Comparison of ENCODE assay signal across 9 mouse cellular contexts in the genomic region with DNA sequence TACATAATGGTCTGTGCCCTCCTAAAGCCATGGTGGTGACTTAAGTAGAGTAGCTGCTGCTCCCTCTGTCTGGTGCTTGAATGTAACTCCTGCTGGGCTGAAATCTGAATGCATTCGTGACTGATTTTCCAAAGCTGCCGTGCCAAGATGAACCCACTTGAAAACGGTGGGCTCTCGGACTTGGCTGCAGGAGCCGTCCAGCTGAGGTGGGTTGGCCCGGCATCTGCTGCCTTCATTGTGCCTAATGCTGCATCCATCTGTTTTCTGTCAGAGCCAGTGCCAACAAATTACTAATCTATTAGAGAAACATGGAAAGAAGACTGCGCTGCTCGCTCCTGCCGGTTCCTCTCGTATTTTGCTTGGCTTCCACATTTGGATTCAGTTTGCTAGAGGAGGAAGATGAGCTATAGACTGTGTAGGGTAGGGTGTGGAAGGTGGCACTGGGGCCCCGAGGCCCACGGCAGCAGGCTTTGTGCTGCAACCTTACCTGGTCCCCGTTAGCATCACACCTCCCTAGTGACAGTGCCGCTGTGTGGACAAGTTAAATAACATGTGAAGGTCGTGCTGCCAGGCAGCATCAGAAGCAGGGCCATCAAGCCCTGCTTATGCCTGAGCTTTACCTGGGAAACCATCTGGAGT.
DNase-seq lines count a peak whose midpoint lies in the region; ATAC-seq lines count a peak whose summit lies in the region.
"Had no signal": no experiment of that assay in that cellular context is flagged by ENCODE, and none has a peak within 500 bp of the region (broad histone marks: within the 10 kb centered on the region; RNA-seq: fewer than 3 reads in every experiment).

No protein-coding gene starts in this region.

- H3K4me1 ChIP-seq in lung, embryonic 15.5 days: peaks cover 23% of the 10 kb centered on the region
- H3K4me1 ChIP-seq in hindbrain, embryonic 15.5 days (replicated peaks): peaks cover 46% of the 10 kb centered on the region
- H3K4me1 ChIP-seq in midbrain, embryonic 15.5 days: peaks cover 34% of the 10 kb centered on the region

- 75% methylated on average over 15 of the region's 15 CpGs for WGBS in lung, embryonic 15.5 days
- 37% methylated on average over 15 of the region's 15 CpGs for WGBS in hindbrain, embryonic 15.5 days
- WGBS in midbrain, embryonic 15.5 days: 46% methylated on average over 15 of the region's 15 CpGs

- H3K27me3 ChIP-seq in lung, embryonic 15.5 days: no peaks in the 10 kb centered on the region
- no peaks in the 10 kb centered on the region for H3K27me3 ChIP-seq in hindbrain, embryonic 15.5 days
- H3K27me3 ChIP-seq in midbrain, embryonic 15.5 days (replicated peaks): no peaks in the 10 kb centered on the region

- DNase-seq in lung, postnatal 14 days: no peak
- DNase-seq in cerebellum, adult 9-10 months: peak; percentile 78
- DNase-seq in embryo, embryonic 9.5 days (ENCODE audit: extremely low spot score): no peak
- no peak for DNase-seq in urinary bladder, postnatal 25 days (ENCODE audit: low spot score)
- DNase-seq in kidney, postnatal 4 days: no peak

- no peak overlapping the region for H3K4me3 ChIP-seq in lung, embryonic 15.5 days
- no peak overlapping the region for H3K4me3 ChIP-seq in hindbrain, embryonic 15.5 days
- no peak overlapping the region for H3K4me3 ChIP-seq in midbrain, embryonic 15.5 days

- ATAC-seq in lung, embryonic 15.5 days (ENCODE audit: borderline replicate concordance, extremely low read depth, low FRiP score, low TSS enrichment): no peak
- peak; percentile 60 for ATAC-seq in hindbrain, embryonic 15.5 days (ENCODE audit: low FRiP score, low read depth)
- ATAC-seq in midbrain, embryonic 15.5 days (replicated peaks): peak; percentile 59

- 0 out of 2 replicates have a peak overlapping the region, but pooled peaks have one; percentile 24 for H3K27ac ChIP-seq in lung, embryonic 15.5 days
- H3K27ac ChIP-seq in hindbrain, embryonic 15.5 days (replicated peaks): peak overlapping the region; percentile 46
- peak overlapping the region; percentile 53; the same call in 1 of the 2 replicates for H3K27ac ChIP-seq in midbrain, embryonic 15.5 days

- no peak overlapping the region for H3K4me2 ChIP-seq in lung, embryonic 15.5 days
- H3K4me2 ChIP-seq in hindbrain, embryonic 15.5 days: no peak overlapping the region
- no peak overlapping the region for H3K4me2 ChIP-seq in midbrain, embryonic 15.5 days

- peaks cover 11% of the 10 kb centered on the region for H3K36me3 ChIP-seq in lung, embryonic 15.5 days
- H3K36me3 ChIP-seq in hindbrain, embryonic 15.5 days: peaks cover 8% of the 10 kb centered on the region
- H3K36me3 ChIP-seq in midbrain, embryonic 15.5 days (replicated peaks): peaks cover 7% of the 10 kb centered on the region; the same call in 1 of the 2 replicates

- no peak overlapping the region for H3K9ac ChIP-seq in lung, embryonic 15.5 days
- H3K9ac ChIP-seq in hindbrain, embryonic 15.5 days: no peak overlapping the region
- H3K9ac ChIP-seq in midbrain, embryonic 15.5 days: no peak overlapping the region

- no peaks in the 10 kb centered on the region for H3K9me3 ChIP-seq in lung, embryonic 15.5 days
- H3K9me3 ChIP-seq in hindbrain, embryonic 15.5 days: no peaks in the 10 kb centered on the region
- no peaks in the 10 kb centered on the region for H3K9me3 ChIP-seq in midbrain, embryonic 15.5 days
- H3K9me3 ChIP-seq: G1E had no signal
